Mouse (Mus musculus): ENCODE results near the gene Tsn. TPM values are rescaled to one million over a fixed set of nuclear protein-coding genes. Genes with fewer than 3 reads are reported as not detected.

The Tsn gene
- total RNA-seq, 1 experiment from 2014 or later, result 137 TPM

Other genes with a start within 250 kb of the Tsn start
- not detected in 2 replicates for gene Gm29106, start 135.2 kb downstream of the Tsn start, total RNA-seq (2021)
- gene Nifk, start 10.1 kb upstream of the Tsn start, total RNA-seq (2021), result 41.6 and 45.8 TPM in 2 replicates
- 41.2 and 53.3 TPM in 2 replicates for gene Clasp1, start 77.3 kb upstream of the Tsn start, total RNA-seq (2021)